27 mouse cellular contexts compared by ENCODE assay signal in genomic region chr15:84743347-84743746, GRCm38 (mm10). TPM values are rescaled to one million over a fixed set of nuclear protein-coding genes. Genes with fewer than 3 reads are reported as not detected.
DNase-seq lines count a peak whose midpoint lies in the region; ATAC-seq and TF ChIP-seq lines count a peak whose summit lies in the region.
"Had no signal": no experiment of that assay in that cellular context is flagged by ENCODE, and none has a peak within 500 bp of the region (broad histone marks: within the 10 kb centered on the region; RNA-seq: fewer than 3 reads in every experiment).

No protein-coding gene starts in this region.

- no peaks in the 10 kb centered on the region for H3K27me3 ChIP-seq in liver, embryonic 13.5 days
- no peaks in the 10 kb centered on the region for H3K27me3 ChIP-seq in liver, postnatal 0 days (ENCODE audit: insufficient read depth, low read length)
- no peaks in the 10 kb centered on the region for H3K27me3 ChIP-seq in C2C12 (ENCODE audit: control insufficient read depth, insufficient read depth, insufficient read length)
- no peaks in the 10 kb centered on the region for H3K27me3 ChIP-seq in limb, embryonic 10.5 days (ENCODE audit: low read depth, poor library complexity, severe bottlenecking)
- no peaks in the 10 kb centered on the region for H3K27me3 ChIP-seq in forebrain, embryonic 13.5 days
- H3K27me3 ChIP-seq in midbrain, postnatal 0 days (ENCODE audit: insufficient read depth, low read length), result no peaks in the 10 kb centered on the region
- H3K27me3 ChIP-seq: forebrain, embryonic 15.5 days; hindbrain, embryonic 15.5 days; lung, embryonic 15.5 days; neural tube, embryonic 15.5 days; stomach, embryonic 15.5 days had no signal

- no peak for TF ChIP-seq EP300 in liver, postnatal 0 days (IDR thresholded peaks at IDR 0.05; ENCODE audit: low read depth)

- no peaks in the 10 kb centered on the region for H3K79me2 ChIP-seq in C2C12 (ENCODE audit: control insufficient read depth, insufficient read depth)

- H3K4me1 ChIP-seq in liver, embryonic 13.5 days (replicated peaks), result peaks cover 3% of the 10 kb centered on the region
- 0 out of 2 replicates have a peak, but pooled peaks cover 3% of the 10 kb centered on the region for H3K4me1 ChIP-seq in liver, postnatal 0 days (ENCODE audit: insufficient read depth)
- H3K4me1 ChIP-seq in limb, embryonic 10.5 days, result peaks cover 17% of the 10 kb centered on the region
- no peaks in the 10 kb centered on the region for H3K4me1 ChIP-seq in forebrain, embryonic 13.5 days
- H3K4me1 ChIP-seq in midbrain, postnatal 0 days (ENCODE audit: insufficient read depth, low read length), result no peaks in the 10 kb centered on the region
- H3K4me1 ChIP-seq: forebrain, embryonic 15.5 days; hindbrain, embryonic 15.5 days; lung, embryonic 15.5 days; neural tube, embryonic 15.5 days; stomach, embryonic 15.5 days had no signal

- H3K9me3 ChIP-seq in liver, embryonic 13.5 days (replicated peaks), result no peaks in the 10 kb centered on the region
- H3K9me3 ChIP-seq in liver, postnatal 0 days (ENCODE audit: low read length), result no peaks in the 10 kb centered on the region
- H3K9me3 ChIP-seq in limb, embryonic 10.5 days (replicated peaks), result no peaks in the 10 kb centered on the region
- H3K9me3 ChIP-seq in forebrain, embryonic 13.5 days (replicated peaks), result no peaks in the 10 kb centered on the region
- no peaks in the 10 kb centered on the region for H3K9me3 ChIP-seq in midbrain, postnatal 0 days (ENCODE audit: low read length)
- H3K9me3 ChIP-seq: forebrain, embryonic 15.5 days; hindbrain, embryonic 15.5 days; lung, embryonic 15.5 days; stomach, embryonic 15.5 days had no signal

- 8% methylated on average over 3 of the region's 3 CpGs for WGBS in liver, embryonic 13.5 days (ENCODE audit: insufficient replicate concordance)
- WGBS in liver, postnatal 0 days (ENCODE audit: insufficient replicate concordance), result 8% methylated on average over 3 of the region's 3 CpGs
- WGBS in limb, embryonic 10.5 days, result 4% methylated on average over 3 of the region's 3 CpGs
- 35% methylated on average over 3 of the region's 3 CpGs for WGBS in forebrain, embryonic 13.5 days
- 34% methylated on average over 3 of the region's 3 CpGs for whole genome bisulfite sequencing in midbrain, postnatal 0 days

- H3K27ac ChIP-seq in liver, embryonic 13.5 days, result peak overlapping the region; percentile 50; the same call in 1 of the 2 replicates
- H3K27ac ChIP-seq in liver, postnatal 0 days (ENCODE audit: low read depth), result no peak overlapping the region
- no peak overlapping the region for H3K27ac ChIP-seq in limb, embryonic 10.5 days
- H3K27ac ChIP-seq in forebrain, embryonic 13.5 days, result no peak overlapping the region
- H3K27ac ChIP-seq in midbrain, postnatal 0 days (ENCODE audit: low read depth, low read length), result no peak overlapping the region
- H3K27ac ChIP-seq: forebrain, embryonic 15.5 days; hindbrain, embryonic 15.5 days; lung, embryonic 15.5 days; neural tube, embryonic 15.5 days; stomach, embryonic 15.5 days had no signal

- no peak overlapping the region for H3K4me3 ChIP-seq in liver, embryonic 13.5 days (replicated peaks)
- no peak overlapping the region for H3K4me3 ChIP-seq in liver, postnatal 0 days (ENCODE audit: low read depth, low read length)
- H3K4me3 ChIP-seq in C2C12 (ENCODE audit: insufficient read depth, poor library complexity, severe bottlenecking), result no peak overlapping the region
- H3K4me3 ChIP-seq in limb, embryonic 10.5 days, result no peak overlapping the region
- H3K4me3 ChIP-seq in forebrain, embryonic 13.5 days, result no peak overlapping the region
- no peak overlapping the region for H3K4me3 ChIP-seq in midbrain, postnatal 0 days (ENCODE audit: low read depth, low read length)
- H3K4me3 ChIP-seq: forebrain, embryonic 15.5 days; hindbrain, embryonic 15.5 days; lung, embryonic 15.5 days; neural tube, embryonic 15.5 days; stomach, embryonic 15.5 days had no signal

- H3K36me3 ChIP-seq in liver, embryonic 13.5 days, result no peaks in the 10 kb centered on the region
- H3K36me3 ChIP-seq in liver, postnatal 0 days (replicated peaks; ENCODE audit: insufficient read depth, low read length), result no peaks in the 10 kb centered on the region
- no peaks in the 10 kb centered on the region for H3K36me3 ChIP-seq in C2C12 (ENCODE audit: control insufficient read depth, insufficient read depth)
- H3K36me3 ChIP-seq in limb, embryonic 10.5 days, result no peaks in the 10 kb centered on the region
- no peaks in the 10 kb centered on the region for H3K36me3 ChIP-seq in forebrain, embryonic 13.5 days (ENCODE audit: poor library complexity, severe bottlenecking)
- H3K36me3 ChIP-seq in midbrain, postnatal 0 days (ENCODE audit: insufficient read depth, low read length), result no peaks in the 10 kb centered on the region
- H3K36me3 ChIP-seq: forebrain, embryonic 15.5 days; G1E; hindbrain, embryonic 15.5 days; lung, embryonic 15.5 days; neural tube, embryonic 15.5 days; stomach, embryonic 15.5 days had no signal

- no peak for TF ChIP-seq CTCF in liver, postnatal 0 days (IDR thresholded peaks at IDR 0.05; ENCODE audit: low read depth)
- TF ChIP-seq CTCF in C2C12 (IDR thresholded peaks at IDR 0.05; ENCODE audit: control insufficient read depth, insufficient read depth, insufficient read length), result no peak
- TF ChIP-seq CTCF in midbrain, postnatal 0 days (IDR thresholded peaks at IDR 0.05), result no peak

- H3K79me3 ChIP-seq in C2C12 (ENCODE audit: low read depth), result no peaks in the 10 kb centered on the region

- H3K9ac ChIP-seq in liver, embryonic 13.5 days, result no peak overlapping the region
- no peak overlapping the region for H3K9ac ChIP-seq in liver, postnatal 0 days (replicated peaks)
- no peak overlapping the region for H3K9ac ChIP-seq in forebrain, embryonic 13.5 days
- no peak overlapping the region for H3K9ac ChIP-seq in midbrain, postnatal 0 days (replicated peaks; ENCODE audit: low read length, poor library complexity, severe bottlenecking)
- H3K9ac ChIP-seq: forebrain, embryonic 15.5 days; hindbrain, embryonic 15.5 days; lung, embryonic 15.5 days; neural tube, embryonic 15.5 days; stomach, embryonic 15.5 days had no signal

- DNase-seq in liver, embryonic 13.5 days, result no peak
- DNase-seq in liver, postnatal 0 days, result no peak
- peak; percentile 51 for DNase-seq in MN1 (ENCODE audit: low spot score)
- DNase-seq in limb, embryonic 10.5 days (ENCODE audit: low spot score), result peak; percentile 35
- DNase-seq in midbrain, postnatal 0 days (ENCODE audit: low spot score), result no peak
- DNase-seq: adrenal gland, postnatal 25 days; cerebellum, adult 9-10 months; heart, adult 11 months; kidney, postnatal 36 days; lung, postnatal 4 days; right cerebral cortex, adult 18-20 months; thymus, adult 18-20 months; thymus, postnatal 36 days had no signal

- no peak overlapping the region for H3K4me2 ChIP-seq in liver, embryonic 13.5 days
- no peak overlapping the region for H3K4me2 ChIP-seq in liver, postnatal 0 days (ENCODE audit: low read depth, low read length)
- no peak overlapping the region for H3K4me2 ChIP-seq in forebrain, embryonic 13.5 days
- no peak overlapping the region for H3K4me2 ChIP-seq in midbrain, postnatal 0 days (ENCODE audit: low read depth, low read length, poor library complexity, severe bottlenecking)
- H3K4me2 ChIP-seq: forebrain, embryonic 15.5 days; heart, embryonic 11.5 days; hindbrain, embryonic 15.5 days; lung, embryonic 15.5 days; neural tube, embryonic 15.5 days; stomach, embryonic 15.5 days had no signal

- H3ac ChIP-seq in C2C12 (ENCODE audit: control insufficient read depth, insufficient read length, low read depth), result no peak overlapping the region

- peak; percentile 43 for ATAC-seq in liver, embryonic 13.5 days (ENCODE audit: low read depth)
- no peak; the same call in 1 of the 2 replicates for ATAC-seq in liver, postnatal 0 days
- ATAC-seq in forebrain, embryonic 13.5 days, result no peak
- no peak for ATAC-seq in midbrain, postnatal 0 days (ENCODE audit: low FRiP score)
- ATAC-seq: forebrain, embryonic 15.5 days; intestine, embryonic 16.5 days; midbrain, embryonic 16.5 days had no signal

TF ChIP-seq in C2C12, 6 proteins besides CTCF, POLR2A, EP300 and RAD21:
- peak; percentile 65 for TF ChIP-seq USF1 (IDR thresholded peaks at IDR 0.05; ENCODE audit: low read depth)
- TF ChIP-seq MYOG (IDR thresholded peaks at IDR 0.05; ENCODE audit: control insufficient read depth, extremely low read depth, insufficient read length), result no peak
- TF ChIP-seq MAX (IDR thresholded peaks at IDR 0.05), result no peak

RNA-seq across cellular contexts. Expression of gene Arhgap8, which starts 23.5 kb away (rescaled TPM):
- 0.54 and 0.58 TPM in 2 replicates for polyA plus RNA-seq in liver, embryonic 13.5 days (2015; fragmentation: Nextera tagmentation; extraction: Ambion mirVana)
- 0.19 and 0.58 TPM in 2 replicates for polyA plus RNA-seq in liver, postnatal 0 days (2015; fragmentation: Nextera tagmentation; extraction: Ambion mirVana)
- polyA plus RNA-seq in C2C12 (2012; fragmentation: generic; extraction: Trizol), result not detected
- 3.5 and 4.1 TPM in 2 replicates for polyA plus RNA-seq in limb, embryonic 10.5 days (2016; fragmentation: Nextera tagmentation; extraction: Ambion mirVana)
- 0.11 and 0.34 TPM in 2 replicates for polyA plus RNA-seq in forebrain, embryonic 13.5 days (2015; fragmentation: Nextera tagmentation; extraction: Ambion mirVana)
- 0.44 and 0.61 TPM in 2 replicates for total RNA-seq in midbrain, postnatal 0 days (2014; rRNA removed)
- 0.33 and 0.53 TPM in 2 replicates for polyA plus RNA-seq in midbrain, postnatal 0 days (2015; fragmentation: Nextera tagmentation; extraction: Ambion mirVana)
- total RNA-seq: common myeloid progenitor, adult 5-6 weeks; G1E; hematopoietic stem cell, adult 5-6 weeks; megakaryocyte-erythroid progenitor cell, adult 5-6 weeks had no signal
- polyA plus RNA-seq: G1E had no signal

Comparison
In these comparisons a context has a peak if more than half of its experiments do, and no peak if none do; other contexts are left out.
1. DNase-seq: peak in MN1 (single experiment) and limb, embryonic 10.5 days (single experiment); none in liver, embryonic 13.5 days (single experiment), liver, postnatal 0 days (single experiment) and midbrain, postnatal 0 days (single experiment).